Mouse (Mus musculus): Measurements from ENCODE around the gene Hnrnph3.

The Hnrnph3 gene

DNA sequence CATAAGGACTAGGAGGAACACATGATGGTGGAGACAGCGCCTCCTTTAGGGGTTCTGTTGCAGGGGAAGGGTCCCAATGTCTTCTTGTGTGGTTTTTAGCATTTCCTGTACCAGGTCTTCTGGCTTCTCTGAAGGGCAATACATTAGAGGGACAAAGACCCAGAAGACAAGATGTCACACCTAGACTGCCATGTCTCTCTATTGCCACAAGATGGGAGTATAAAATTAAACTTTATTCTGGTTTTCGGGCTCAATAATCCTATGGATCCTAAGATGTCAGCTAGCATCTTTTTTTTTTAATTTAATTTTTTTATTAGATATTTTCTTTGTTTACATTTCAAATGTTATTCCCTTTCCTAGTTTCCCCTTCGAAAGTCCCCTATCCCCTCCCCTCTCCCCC lies 19.1 kb upstream of the Hnrnph3 start:
- TF ChIP-seq GATA4 (IDR thresholded peaks at IDR 0.05; ENCODE audit: insufficient replicate concordance, low read length): no peak

DNA sequence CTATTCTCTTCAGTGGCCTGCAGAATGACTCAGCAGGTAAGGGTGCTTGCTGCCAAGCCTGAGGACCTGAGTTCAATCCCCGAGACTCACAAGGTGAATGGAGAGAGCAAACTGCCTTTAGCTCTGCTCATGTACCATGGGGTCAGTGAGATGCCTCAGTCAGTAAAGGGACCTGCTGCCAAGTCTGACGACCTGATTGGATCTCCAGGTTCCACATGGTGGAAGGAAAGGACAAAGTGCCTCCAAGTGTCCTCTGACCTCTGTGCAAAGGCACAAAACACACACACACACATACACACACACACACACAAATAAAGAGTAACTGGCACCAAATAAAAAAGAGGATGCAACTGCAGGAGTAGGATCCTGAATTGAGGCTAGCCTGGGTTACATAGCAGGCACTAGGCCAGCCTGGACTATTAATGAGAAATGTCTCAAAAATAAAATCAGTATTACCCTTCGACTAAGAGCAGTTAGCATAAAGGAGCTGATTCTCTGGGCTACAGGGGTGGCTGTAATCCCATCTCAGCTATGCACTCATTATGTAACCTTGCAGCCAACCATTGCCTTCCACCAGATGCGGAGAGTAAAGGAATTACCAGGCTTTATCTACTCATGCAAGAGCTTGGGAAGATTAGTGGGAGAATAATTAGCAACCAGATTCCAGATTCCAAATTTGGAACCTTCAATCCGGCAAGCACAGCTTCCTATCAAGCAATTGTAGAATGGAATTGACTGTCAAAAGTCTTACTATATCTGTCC lies 16.0 kb upstream of the Hnrnph3 start:
- TF ChIP-seq GATA4 (IDR thresholded peaks at IDR 0.05; ENCODE audit: insufficient replicate concordance, low read length): no peak

- TF ChIP-seq GATA4 (IDR thresholded peaks at IDR 0.05; ENCODE audit: insufficient replicate concordance, low read length): no peak
These were observed 14.7 kb upstream of the Hnrnph3 start for GRCm38 (mm10) chr10:63038571-63039320.

- TF ChIP-seq GATA4 (IDR thresholded peaks at IDR 0.05; ENCODE audit: insufficient replicate concordance, low read length): no peak
These were observed 8.9 kb upstream of the Hnrnph3 start for GRCm38 (mm10) chr10:63032956-63033355.

DNA sequence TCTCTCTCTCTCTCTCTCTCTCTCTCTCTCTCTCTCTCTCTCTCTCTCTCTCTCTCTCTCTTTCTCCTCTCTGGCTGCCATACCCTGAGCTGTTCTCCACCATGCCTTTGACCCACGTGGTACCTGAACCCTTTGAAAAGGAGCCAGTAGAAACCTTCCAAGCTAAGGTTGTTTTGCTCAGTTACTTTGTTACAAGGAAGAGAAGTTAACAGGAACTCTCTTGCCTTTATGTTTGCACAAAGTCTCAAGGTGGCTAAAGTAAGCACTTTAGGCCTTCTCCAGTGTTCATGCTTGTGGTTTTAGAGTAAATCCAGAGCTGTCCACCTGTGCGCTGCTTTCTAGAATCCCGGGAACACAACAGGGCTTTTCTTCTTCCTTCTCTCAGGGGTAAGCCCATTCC lies 8.2 kb upstream of the Hnrnph3 start:
- no peak for TF ChIP-seq GATA4 (IDR thresholded peaks at IDR 0.05; ENCODE audit: insufficient replicate concordance, low read length)

DNA sequence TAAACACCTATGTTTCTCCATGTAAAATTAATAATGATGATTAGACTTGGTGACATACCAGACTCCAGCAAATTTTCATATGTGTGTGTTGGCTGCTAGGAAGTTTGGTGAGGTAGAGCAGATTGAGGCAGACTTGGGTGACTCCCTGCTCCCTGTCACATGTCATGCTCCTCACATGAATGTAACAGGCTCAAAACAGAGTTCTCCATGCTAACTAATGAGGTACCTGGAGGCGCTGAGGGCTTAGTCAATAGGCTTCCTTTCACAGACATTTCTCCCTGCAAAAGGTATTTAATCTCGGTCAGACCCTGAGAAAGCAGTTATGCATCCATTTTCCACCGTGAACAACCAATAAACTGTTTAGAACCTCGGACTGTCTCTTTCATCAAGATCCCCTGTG lies 4.4 kb upstream of the Hnrnph3 start:
- TF ChIP-seq GATA4 (IDR thresholded peaks at IDR 0.05; ENCODE audit: insufficient replicate concordance, low read length): no peak

DNA sequence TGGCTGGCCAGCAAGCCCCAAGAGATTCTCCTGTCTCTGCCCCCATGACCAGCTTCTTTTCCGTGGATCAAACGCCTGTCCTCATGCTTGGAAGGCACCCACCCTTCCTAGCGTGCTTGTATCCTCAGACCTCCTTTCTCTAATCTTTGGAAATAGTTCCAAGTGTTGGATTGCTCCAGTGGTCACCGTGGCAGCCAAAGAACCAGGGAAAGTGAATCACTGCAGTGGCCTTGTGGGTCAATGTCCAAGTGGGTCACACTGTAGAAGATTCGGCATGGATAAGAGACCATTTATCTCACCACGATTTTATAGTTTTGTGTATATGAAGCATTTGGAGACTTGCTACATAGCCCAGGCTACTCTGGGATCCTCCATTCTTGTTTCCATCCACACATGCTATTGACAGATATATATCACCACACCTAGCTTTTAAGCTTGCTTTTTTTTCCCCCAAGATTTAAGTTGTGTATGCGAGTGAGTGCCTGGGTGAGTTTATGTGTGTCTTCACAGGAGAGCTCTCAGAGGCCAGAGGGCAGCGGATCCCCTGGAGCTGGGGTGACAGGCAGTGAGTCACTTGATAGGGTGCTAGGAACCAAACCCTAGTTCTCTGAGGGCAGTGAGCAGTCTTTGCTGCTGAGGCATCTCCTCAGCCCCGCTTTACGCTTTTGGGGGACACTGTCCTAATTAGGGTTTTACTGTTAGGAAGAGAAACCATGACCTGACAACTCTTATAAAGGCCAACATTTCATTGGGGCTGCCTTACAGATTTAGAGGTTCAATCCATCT lies 3.6 kb upstream of the Hnrnph3 start:
- TF ChIP-seq GATA4 (IDR thresholded peaks at IDR 0.05; ENCODE audit: insufficient replicate concordance, low read length): no peak

DNA sequence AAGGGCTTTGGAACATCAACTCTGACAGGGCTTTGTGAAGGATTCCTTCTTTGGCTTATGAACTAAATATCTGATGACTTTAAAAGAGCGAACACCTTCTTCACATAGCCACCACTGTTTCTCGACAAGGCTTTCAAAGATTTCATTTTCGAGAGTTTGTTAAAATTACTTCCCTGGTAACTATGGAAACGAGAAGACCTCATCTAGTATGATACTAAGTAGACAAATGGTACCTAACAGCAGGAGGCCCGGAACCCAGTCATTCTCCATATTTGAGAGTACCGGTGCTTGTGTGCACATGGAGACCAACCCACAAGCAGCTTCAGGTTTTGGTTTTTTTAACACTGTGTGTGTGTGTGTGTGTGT lies 2.8 kb upstream of the Hnrnph3 start:
- no peak for TF ChIP-seq GATA4 (IDR thresholded peaks at IDR 0.05; ENCODE audit: insufficient replicate concordance, low read length)

- no peak for TF ChIP-seq GATA4 (IDR thresholded peaks at IDR 0.05; ENCODE audit: insufficient replicate concordance, low read length)
These were observed 2.3 kb upstream of the Hnrnph3 start for GRCm38 (mm10) chr10:63026156-63026794.

DNA sequence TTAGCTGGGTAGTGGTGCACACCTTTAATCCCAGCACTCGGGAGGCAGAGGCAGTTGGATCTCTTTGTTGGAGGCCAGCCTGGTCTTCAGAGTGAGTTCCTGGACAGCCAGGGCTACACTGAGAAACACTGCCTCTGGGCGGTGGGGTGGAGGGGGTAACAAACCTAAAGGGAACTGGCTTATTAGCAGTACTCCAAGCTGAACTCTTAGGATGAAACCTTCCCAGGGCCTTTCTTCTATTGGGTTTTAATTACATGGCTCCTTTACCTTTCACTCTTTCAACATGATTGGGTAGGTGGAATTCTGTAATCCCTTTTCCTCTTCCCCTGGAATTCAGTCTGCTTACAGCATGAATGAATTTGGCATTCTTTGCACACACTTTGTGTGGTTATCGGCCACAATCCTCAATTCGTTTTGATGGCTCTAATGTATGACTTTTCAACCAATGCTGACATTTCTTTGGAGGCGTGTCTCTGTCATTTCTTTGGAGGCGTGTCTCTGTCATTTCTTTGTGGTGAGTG lies 1.5 kb upstream of the Hnrnph3 start:
- no peak for TF ChIP-seq GATA4 (IDR thresholded peaks at IDR 0.05; ENCODE audit: insufficient replicate concordance, low read length)

GRCm38 (mm10) chr10:63025016-63025415 lies 999 bp upstream of the Hnrnph3 start:
- TF ChIP-seq GATA4 (IDR thresholded peaks at IDR 0.05; ENCODE audit: insufficient replicate concordance, low read length): no peak

DNA sequence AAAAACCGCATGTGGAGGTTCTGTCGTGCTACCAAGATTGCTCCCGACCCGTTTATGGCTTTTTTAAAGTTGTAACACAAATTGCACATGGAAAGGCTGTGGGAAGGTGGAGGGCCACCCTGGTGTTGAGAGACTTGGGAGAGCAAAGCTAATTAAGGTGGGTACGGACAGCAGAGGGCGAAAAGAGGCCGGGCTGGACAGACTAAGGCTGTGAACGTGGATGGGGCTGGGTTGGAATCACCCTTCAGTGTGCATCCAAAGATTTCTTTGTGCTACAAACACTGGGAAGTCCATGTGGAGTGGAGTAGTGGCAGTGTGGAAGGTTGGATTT lies 528 bp upstream of the Hnrnph3 start:
- TF ChIP-seq GATA4 (IDR thresholded peaks at IDR 0.05; ENCODE audit: insufficient replicate concordance, low read length): no peak

GRCm38 (mm10) chr10:63023121-63023748 lies 782 bp downstream of the Hnrnph3 start:
- TF ChIP-seq GATA4 (IDR thresholded peaks at IDR 0.05; ENCODE audit: insufficient replicate concordance, low read length): peak; percentile 52; the same call in 1 of the 2 replicates

GRCm38 (mm10) chr10:63022541-63023120 lies 1.4 kb downstream of the Hnrnph3 start:
- TF ChIP-seq GATA4 (IDR thresholded peaks at IDR 0.05; ENCODE audit: insufficient replicate concordance, low read length): no peak
